Mouse (Mus musculus) hindbrain, embryonic 10.5 days (tissue): ENCODE measurements around the gene Baiap2l2. TPM values are rescaled to one million over a fixed set of nuclear protein-coding genes. Genes with fewer than 3 reads are reported as not detected.

Source experiments
- DNase-seq: peaks from one replicate; pipeline ENCODE4 v3.0.0-alpha.2; 2017; ENCODE audit warnings: low spot score
- H3K27ac ChIP-seq: fragments of 300-500 bp; sonication (generic); 2 replicates; pipeline ENCODE4 v1.5.1; 2016; ENCODE audit warnings: mild to moderate bottlenecking, moderate library complexity
- H3K27me3 ChIP-seq: fragments of 300-500 bp; sonication (generic); 2 replicates; pipeline ENCODE4 v1.6.1; 2016; ENCODE audit warnings: mild to moderate bottlenecking; ENCODE audit not compliant: poor library complexity, insufficient read depth, severe bottlenecking
- H3K36me3 ChIP-seq: fragments of 300-500 bp; sonication (generic); 2 replicates; pipeline ENCODE4 v1.6.1; 2016; ENCODE audit warnings: mild to moderate bottlenecking, moderate library complexity
- H3K4me1 ChIP-seq: fragments of 300-500 bp; sonication (generic); replicated peaks from 2 replicates; pipeline ENCODE4 v1.6.1; 2016; ENCODE audit warnings: mild to moderate bottlenecking
- H3K4me3 ChIP-seq: fragments of 300-500 bp; sonication (generic); 2 replicates; pipeline ENCODE4 v1.5.1; 2016; ENCODE audit warnings: mild to moderate bottlenecking, moderate library complexity
- H3K9me3 ChIP-seq: fragments of 300-500 bp; sonication (generic); 2 replicates; pipeline ENCODE4 v1.6.1; 2016; ENCODE audit warnings: mild to moderate bottlenecking, moderate library complexity
- WGBS: fragments of 180-500 bp; shearing (Covaris S2); methylation state at CpG from one replicate; pipeline ENCODE4 v1.1.7; 2016; 5-methylcytosine and 5-hydroxymethylcytosine counted together
- polyA plus RNA-seq: library from polyadenylated mRNA; unstranded; fragments of >200 nt; fragmentation: Nextera tagmentation; extraction: Ambion mirVana; gene quantifications from 2 replicates; pipeline ENCODE4 v1.2.1, GENCODE M21; 2016

The Baiap2l2 gene
- polyA plus RNA-seq, 1 experiment from 2014 or later: 1.7 TPM

- DNase-seq: no peak
- no peaks in the 10 kb centered on the region for H3K9me3 ChIP-seq
- 0 out of 2 replicates have a peak, but pooled peaks cover 8% of the 10 kb centered on the region for H3K4me1 ChIP-seq
- peaks cover 36% of the 10 kb centered on the region for H3K36me3 ChIP-seq
- H3K27me3 ChIP-seq: no peaks in the 10 kb centered on the region
- no peak overlapping the region for H3K4me3 ChIP-seq
- H3K27ac ChIP-seq: no peak overlapping the region
- WGBS: 93% methylated on average over 12 of the region's 12 CpGs
Measured at GRCm38 (mm10) chr15:79289441-79289840, 4.1 kb upstream of the Baiap2l2 start.

GRCm38 (mm10) chr15:79288387-79288786, 3.0 kb upstream of the Baiap2l2 start:
- no peaks in the 10 kb centered on the region for H3K27me3 ChIP-seq
- no peaks in the 10 kb centered on the region for H3K9me3 ChIP-seq
- 87% methylated on average over 3 of the region's 3 CpGs for WGBS
- no peak overlapping the region for H3K4me3 ChIP-seq
- peaks cover 36% of the 10 kb centered on the region for H3K36me3 ChIP-seq
- no peak for DNase-seq
- 0 out of 2 replicates have a peak overlapping the region, but pooled peaks have one; percentile 6 for H3K27ac ChIP-seq
- 0 out of 2 replicates have a peak, but pooled peaks cover 8% of the 10 kb centered on the region for H3K4me1 ChIP-seq

GRCm38 (mm10) chr15:79287091-79287490, 1.8 kb upstream of the Baiap2l2 start:
- H3K4me3 ChIP-seq: no peak overlapping the region
- peaks cover 36% of the 10 kb centered on the region for H3K36me3 ChIP-seq
- H3K27me3 ChIP-seq: no peaks in the 10 kb centered on the region
- H3K27ac ChIP-seq: no peak overlapping the region
- 0 out of 2 replicates have a peak, but pooled peaks cover 8% of the 10 kb centered on the region for H3K4me1 ChIP-seq
- DNase-seq: no peak
- no peaks in the 10 kb centered on the region for H3K9me3 ChIP-seq
- 92% methylated on average over 7 of the region's 7 CpGs for WGBS

- H3K9me3 ChIP-seq: no peaks in the 10 kb centered on the region
- no peak overlapping the region for H3K27ac ChIP-seq
- no peak for DNase-seq
- H3K4me3 ChIP-seq: no peak overlapping the region
- WGBS: 89% methylated on average over 7 of the region's 7 CpGs
- H3K27me3 ChIP-seq: no peaks in the 10 kb centered on the region
- H3K4me1 ChIP-seq: peaks cover 8% of the 10 kb centered on the region; the same call in 1 of the 2 replicates
- peaks cover 36% of the 10 kb centered on the region for H3K36me3 ChIP-seq
Measured at GRCm38 (mm10) chr15:79286141-79286540, 804 bp upstream of the Baiap2l2 start.

- no peak overlapping the region for H3K4me3 ChIP-seq
- no peaks in the 10 kb centered on the region for H3K27me3 ChIP-seq
- no peak overlapping the region for H3K27ac ChIP-seq
- H3K4me1 ChIP-seq: peaks cover 15% of the 10 kb centered on the region
- no peaks in the 10 kb centered on the region for H3K9me3 ChIP-seq
- 84% methylated on average over 4 of the region's 4 CpGs for WGBS
- no peak for DNase-seq
- peaks cover 26% of the 10 kb centered on the region for H3K36me3 ChIP-seq
Measured at GRCm38 (mm10) chr15:79283371-79283770, 2.0 kb downstream of the Baiap2l2 start.

GRCm38 (mm10) chr15:79282434-79282833, 2.9 kb downstream of the Baiap2l2 start:
- H3K36me3 ChIP-seq: peaks cover 17% of the 10 kb centered on the region
- no peak overlapping the region for H3K27ac ChIP-seq
- DNase-seq: no peak
- WGBS: 82% methylated on average over 5 of the region's 5 CpGs
- H3K4me3 ChIP-seq: no peak overlapping the region
- H3K9me3 ChIP-seq: no peaks in the 10 kb centered on the region
- no peaks in the 10 kb centered on the region for H3K27me3 ChIP-seq
- peaks cover 15% of the 10 kb centered on the region for H3K4me1 ChIP-seq

GRCm38 (mm10) chr15:79281389-79281788, 3.9 kb downstream of the Baiap2l2 start:
- DNase-seq: no peak

GRCm38 (mm10) chr15:79280850-79281249, 4.5 kb downstream of the Baiap2l2 start:
- peaks cover under 1% of the 10 kb centered on the region; the same call in 1 of the 2 replicates for H3K36me3 ChIP-seq
- H3K9me3 ChIP-seq: peaks cover 7% of the 10 kb centered on the region; the same call in 1 of the 2 replicates
- 72% methylated on average over 5 of the region's 5 CpGs for WGBS
- H3K4me1 ChIP-seq: peaks cover 15% of the 10 kb centered on the region
- no peaks in the 10 kb centered on the region for H3K27me3 ChIP-seq
- H3K27ac ChIP-seq: peak overlapping the region; percentile 2; the same call in 1 of the 2 replicates
- no peak for DNase-seq
- H3K4me3 ChIP-seq: no peak overlapping the region

More at GRCm38 (mm10) chr15:79281389-79281788, 3.9 kb downstream of the Baiap2l2 start:
- Histone ChIP-seq H3K4me1 (peaks cover 15% of the 10 kb centered on the region), H3K9me3 (peaks cover 5% of the 10 kb centered on the region; the same call in 1 of the 2 replicates), H3K36me3 (peaks cover 6% of the 10 kb centered on the region), H3K27ac (peak overlapping the region; percentile 40), H3K27me3 (no peaks in the 10 kb centered on the region), H3K4me3 (no peak overlapping the region)
- 89% methylated on average over 1 of the region's 1 CpGs for WGBS

- Histone ChIP-seq H3K4me1 (peaks cover 9% of the 10 kb centered on the region), H3K27ac (no peak overlapping the region), H3K27me3 (no peaks in the 10 kb centered on the region), H3K36me3 (no peaks in the 10 kb centered on the region), H3K4me3 (no peak overlapping the region), H3K9me3 (peaks cover 7% of the 10 kb centered on the region; the same call in 1 of the 2 replicates)
- peak; percentile 24 for DNase-seq
- 23% methylated on average over 6 of the region's 6 CpGs for WGBS
Measured at GRCm38 (mm10) chr15:79280209-79280608, 5.1 kb downstream of the Baiap2l2 start.

- Histone ChIP-seq H3K27ac (no peak overlapping the region), H3K27me3 (peaks cover 12% of the 10 kb centered on the region), H3K9me3 (peaks cover 7% of the 10 kb centered on the region; the same call in 1 of the 2 replicates), H3K4me1 (peaks cover 11% of the 10 kb centered on the region), H3K36me3 (no peaks in the 10 kb centered on the region), H3K4me3 (no peak overlapping the region)
- DNase-seq: no peak
- 69% methylated on average over 10 of the region's 10 CpGs for WGBS
Measured at GRCm38 (mm10) chr15:79277728-79278127, 7.6 kb downstream of the Baiap2l2 start.

GRCm38 (mm10) chr15:79273020-79273419, 12.3 kb downstream of the Baiap2l2 start:
- H3K4me1 ChIP-seq: peaks cover 25% of the 10 kb centered on the region
- 55% methylated on average over 10 of the region's 10 CpGs for WGBS
- no peak overlapping the region for H3K27ac ChIP-seq
- no peak for DNase-seq
- peaks cover 7% of the 10 kb centered on the region; the same call in 1 of the 2 replicates for H3K9me3 ChIP-seq
- H3K27me3 ChIP-seq: peaks cover 39% of the 10 kb centered on the region
- no peak overlapping the region for H3K4me3 ChIP-seq
- no peaks in the 10 kb centered on the region for H3K36me3 ChIP-seq

- peak; percentile 69 for DNase-seq
- H3K27me3 ChIP-seq: peaks cover 48% of the 10 kb centered on the region
- peak overlapping the region; percentile 81 for H3K27ac ChIP-seq
- H3K9me3 ChIP-seq: 0 out of 2 replicates have a peak, but pooled peaks cover under 1% of the 10 kb centered on the region
- H3K4me1 ChIP-seq: peaks cover 25% of the 10 kb centered on the region
- peak overlapping the region; percentile 58 for H3K4me3 ChIP-seq
- 13% methylated on average over 17 of the region's 17 CpGs for WGBS
- H3K36me3 ChIP-seq: no peaks in the 10 kb centered on the region
Measured at GRCm38 (mm10) chr15:79271124-79271746, 14.1 kb downstream of the Baiap2l2 start.

GRCm38 (mm10) chr15:79270317-79271123, 14.8 kb downstream of the Baiap2l2 start:
- Histone ChIP-seq H3K27ac (peak overlapping the region; percentile 81), H3K27me3 (peaks cover 53% of the 10 kb centered on the region), H3K4me3 (peak overlapping the region; percentile 58), H3K4me1 (peaks cover 25% of the 10 kb centered on the region), H3K36me3 (no peaks in the 10 kb centered on the region), H3K9me3 (no peaks in the 10 kb centered on the region)
- peak; percentile 72 for DNase-seq
- WGBS: under 1% methylated on average over 33 of the region's 33 CpGs
